Mouse (Mus musculus): ENCODE measurements around the gene Csf2rb2. TPM values are rescaled to one million over a fixed set of nuclear protein-coding genes. Genes with fewer than 3 reads are reported as not detected.
"Not testable (repeated sequence)": the region's sequence is repeated elsewhere in the genome, so short reads cannot be mapped to it uniquely, and the experiment has no call there.

Gene Csf2rb2
- polyA plus RNA-seq, 1 experiment from 2014 or later, result 1.5 TPM

DNA sequence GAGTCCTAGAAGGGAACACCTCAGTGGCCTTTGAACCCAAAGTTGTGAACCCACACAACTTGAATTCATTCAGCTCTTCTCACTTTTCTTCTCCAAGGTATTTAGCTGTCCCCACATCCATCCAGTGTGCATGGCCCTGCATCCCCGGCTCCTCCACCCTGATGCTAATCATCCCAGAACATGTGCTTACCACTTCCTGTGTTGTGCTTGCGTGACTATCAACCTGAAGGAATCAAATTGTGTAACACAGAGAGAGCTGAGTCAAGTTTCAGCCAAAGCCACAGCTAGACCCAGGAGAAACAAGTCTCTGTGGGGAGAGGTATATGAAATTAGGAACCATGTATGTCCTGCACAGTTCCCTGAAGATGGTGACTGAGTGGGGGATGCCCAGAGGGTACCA lies 27.2 kb downstream of the Csf2rb2 start:
- no peak for ATAC-seq (ENCODE audit: insufficient number of reproducible peaks, low FRiP score, low TSS enrichment, low read depth)
- Histone ChIP-seq H3K27ac (replicated peaks) (no peak overlapping the region), H3K27me3 (no peaks in the 10 kb centered on the region), H3K9me3 (replicated peaks) (no peaks in the 10 kb centered on the region), H3K36me3 (no peaks in the 10 kb centered on the region), H3K4me2 (replicated peaks) (no peak overlapping the region), H3K4me3 (replicated peaks) (no peak overlapping the region), H3K9ac (no peak overlapping the region), H3K4me1 (0 out of 2 replicates have a peak, but pooled peaks cover 4% of the 10 kb centered on the region)
- 66% methylated on average over 2 of the region's 2 CpGs for WGBS

DNA sequence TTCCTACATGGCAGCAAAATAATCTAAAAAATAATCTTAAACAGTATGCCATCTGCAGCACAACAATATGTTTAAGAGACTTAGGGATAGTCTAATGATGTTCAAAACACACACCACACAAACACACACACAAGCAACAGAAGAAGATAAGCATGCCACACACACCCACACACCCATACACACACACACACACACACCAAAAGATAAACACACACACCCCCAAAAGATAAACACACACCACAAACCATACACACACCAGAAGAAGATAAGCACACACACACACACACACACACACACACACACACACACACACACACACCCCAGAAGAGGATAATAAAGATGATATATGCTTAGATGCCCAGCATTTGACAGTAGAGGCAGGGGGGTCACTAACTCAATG lies 34.3 kb downstream of the Csf2rb2 start:
- H3K4me1 ChIP-seq, result 0 out of 2 replicates have a peak, but pooled peaks cover 3% of the 10 kb centered on the region
- H3K4me3 ChIP-seq (replicated peaks), result no peak overlapping the region
- no peak overlapping the region for H3K27ac ChIP-seq (replicated peaks)
- H3K27me3 ChIP-seq, result no peaks in the 10 kb centered on the region
- ATAC-seq (ENCODE audit: insufficient number of reproducible peaks, low FRiP score, low TSS enrichment, low read depth), result no peak
- no peaks in the 10 kb centered on the region for H3K36me3 ChIP-seq
- no peak overlapping the region for H3K9ac ChIP-seq
- no peaks in the 10 kb centered on the region for H3K9me3 ChIP-seq (replicated peaks)
- H3K4me2 ChIP-seq (replicated peaks), result no peak overlapping the region

DNA sequence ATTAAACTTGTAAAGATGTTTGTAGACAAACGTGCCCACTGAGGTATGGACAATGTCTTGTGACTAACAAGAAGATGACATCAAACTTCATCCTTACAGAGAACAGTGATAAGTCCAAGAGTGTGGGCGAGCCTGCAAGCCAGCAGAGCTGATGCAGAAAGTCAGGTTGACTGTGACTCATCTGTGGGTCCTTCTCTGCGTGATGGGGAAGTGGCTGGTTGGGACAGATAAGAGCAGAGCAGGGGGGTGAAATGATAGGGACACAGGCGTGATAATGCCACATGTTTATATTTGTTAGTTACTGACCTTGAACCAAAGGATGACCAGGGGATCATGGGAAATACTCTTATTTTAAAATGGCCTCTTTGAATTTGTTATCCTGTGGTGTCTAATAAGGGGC lies 37.7 kb downstream of the Csf2rb2 start:
- no peak overlapping the region for H3K9ac ChIP-seq
- H3K4me2 ChIP-seq (replicated peaks), result no peak overlapping the region
- no peak for ATAC-seq (ENCODE audit: insufficient number of reproducible peaks, low FRiP score, low TSS enrichment, low read depth)
- no peaks in the 10 kb centered on the region for H3K27me3 ChIP-seq
- WGBS, result 71% methylated on average over 4 of the region's 4 CpGs
- no peak overlapping the region for H3K27ac ChIP-seq (replicated peaks)
- H3K36me3 ChIP-seq, result no peaks in the 10 kb centered on the region
- no peak overlapping the region for H3K4me3 ChIP-seq (replicated peaks)
- H3K4me1 ChIP-seq, result no peaks in the 10 kb centered on the region
- H3K9me3 ChIP-seq (replicated peaks), result no peaks in the 10 kb centered on the region

DNA sequence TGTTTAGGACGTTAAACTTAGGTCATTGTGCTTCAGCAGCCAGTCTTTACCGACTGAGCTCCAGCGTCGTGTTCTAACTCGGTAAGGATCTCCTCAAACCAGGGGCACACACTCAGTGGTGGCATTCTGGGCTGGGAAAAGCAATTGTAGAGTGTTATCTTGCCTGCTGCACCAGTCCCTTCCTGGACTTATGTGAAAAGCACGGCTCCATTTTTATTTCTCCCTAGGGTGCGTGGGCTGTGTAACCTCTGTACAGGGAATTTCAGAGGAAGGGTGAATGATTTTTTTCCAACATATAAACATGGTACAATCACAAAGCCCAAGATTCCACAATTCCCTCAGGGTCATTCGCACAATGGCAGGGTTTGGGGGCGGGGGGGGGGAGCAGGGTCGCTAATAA lies 38.1 kb downstream of the Csf2rb2 start:
- H3K4me3 ChIP-seq (replicated peaks), result no peak overlapping the region
- H3K36me3 ChIP-seq, result no peaks in the 10 kb centered on the region
- H3K9me3 ChIP-seq (replicated peaks), result no peaks in the 10 kb centered on the region
- 80% methylated on average over 10 of the region's 10 CpGs for WGBS
- no peak overlapping the region for H3K4me2 ChIP-seq (replicated peaks)
- H3K4me1 ChIP-seq, result no peaks in the 10 kb centered on the region
- no peak overlapping the region for H3K9ac ChIP-seq
- no peak for ATAC-seq (ENCODE audit: insufficient number of reproducible peaks, low FRiP score, low TSS enrichment, low read depth)
- H3K27ac ChIP-seq (replicated peaks), result no peak overlapping the region
- H3K27me3 ChIP-seq, result no peaks in the 10 kb centered on the region

DNA sequence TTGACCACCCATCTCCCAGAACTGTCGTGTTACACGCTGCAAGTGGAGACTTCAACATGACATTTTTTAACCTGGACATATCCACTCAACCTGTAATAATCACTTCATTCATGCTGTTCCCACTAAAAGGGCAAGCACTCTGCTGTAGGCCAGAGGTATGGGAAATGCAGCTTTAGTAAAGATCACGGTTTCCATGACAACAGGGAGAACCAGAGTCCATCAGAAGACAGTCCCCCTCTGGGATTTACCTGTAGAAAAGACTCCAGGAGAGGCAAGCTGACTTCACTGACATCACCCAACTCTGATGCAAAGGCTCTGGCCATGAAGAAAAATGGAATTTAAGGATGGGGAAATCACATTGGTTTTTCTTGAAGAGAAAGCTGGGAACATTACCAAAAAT lies 42.2 kb downstream of the Csf2rb2 start:
- no peaks in the 10 kb centered on the region for H3K4me1 ChIP-seq
- H3K9ac ChIP-seq, result no peak overlapping the region
- ATAC-seq (ENCODE audit: insufficient number of reproducible peaks, low FRiP score, low TSS enrichment, low read depth), result no peak
- no peaks in the 10 kb centered on the region for H3K27me3 ChIP-seq
- H3K4me2 ChIP-seq (replicated peaks), result no peak overlapping the region
- 63% methylated on average over 3 of the region's 3 CpGs for WGBS
- H3K27ac ChIP-seq (replicated peaks), result no peak overlapping the region
- H3K36me3 ChIP-seq, result no peaks in the 10 kb centered on the region
- no peak overlapping the region for H3K4me3 ChIP-seq (replicated peaks)
- no peaks in the 10 kb centered on the region for H3K9me3 ChIP-seq (replicated peaks)

DNA sequence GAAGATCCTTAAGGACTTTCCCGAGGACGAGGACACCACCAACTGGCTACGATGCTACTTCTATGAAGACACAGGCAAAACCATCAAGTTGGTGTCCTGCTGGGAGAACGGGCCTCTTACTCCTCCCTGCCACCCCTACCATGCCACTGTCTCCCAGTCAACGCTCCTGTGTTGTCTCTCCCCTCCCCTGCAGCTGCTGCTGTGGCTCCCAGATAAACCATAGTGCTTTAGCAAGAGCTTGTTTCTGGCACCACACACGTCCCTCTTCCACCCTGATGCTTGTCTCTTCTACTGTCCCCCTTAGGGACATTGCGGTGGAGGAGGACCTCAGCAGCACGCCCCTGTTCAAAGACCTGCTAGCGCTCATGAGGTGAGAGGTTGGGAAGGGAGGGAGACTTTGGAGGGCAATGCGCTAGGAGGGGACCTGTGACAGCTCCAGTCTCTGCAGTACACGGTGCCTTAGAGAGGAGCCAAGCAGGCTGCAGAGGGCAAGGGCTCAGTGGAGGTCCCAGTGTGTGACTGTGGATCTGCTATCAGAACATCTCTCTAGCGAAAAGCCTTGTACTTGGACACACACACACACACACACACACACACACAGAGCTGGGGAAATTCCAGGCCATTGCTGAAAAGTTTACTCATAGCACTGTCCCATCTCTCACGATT lies 44.7 kb downstream of the Csf2rb2 start:
- no peaks in the 10 kb centered on the region for H3K9me3 ChIP-seq (replicated peaks)
- H3K27ac ChIP-seq (replicated peaks), result no peak overlapping the region
- no peak overlapping the region for H3K4me3 ChIP-seq (replicated peaks)
- no peaks in the 10 kb centered on the region for H3K4me1 ChIP-seq
- no peaks in the 10 kb centered on the region for H3K27me3 ChIP-seq
- H3K4me2 ChIP-seq (replicated peaks), result no peak overlapping the region
- H3K9ac ChIP-seq, result no peak overlapping the region
- H3K36me3 ChIP-seq, result no peaks in the 10 kb centered on the region
- WGBS, result 70% methylated on average over 13 of the region's 13 CpGs
- no peak for ATAC-seq (ENCODE audit: insufficient number of reproducible peaks, low FRiP score, low TSS enrichment, low read depth)

DNA sequence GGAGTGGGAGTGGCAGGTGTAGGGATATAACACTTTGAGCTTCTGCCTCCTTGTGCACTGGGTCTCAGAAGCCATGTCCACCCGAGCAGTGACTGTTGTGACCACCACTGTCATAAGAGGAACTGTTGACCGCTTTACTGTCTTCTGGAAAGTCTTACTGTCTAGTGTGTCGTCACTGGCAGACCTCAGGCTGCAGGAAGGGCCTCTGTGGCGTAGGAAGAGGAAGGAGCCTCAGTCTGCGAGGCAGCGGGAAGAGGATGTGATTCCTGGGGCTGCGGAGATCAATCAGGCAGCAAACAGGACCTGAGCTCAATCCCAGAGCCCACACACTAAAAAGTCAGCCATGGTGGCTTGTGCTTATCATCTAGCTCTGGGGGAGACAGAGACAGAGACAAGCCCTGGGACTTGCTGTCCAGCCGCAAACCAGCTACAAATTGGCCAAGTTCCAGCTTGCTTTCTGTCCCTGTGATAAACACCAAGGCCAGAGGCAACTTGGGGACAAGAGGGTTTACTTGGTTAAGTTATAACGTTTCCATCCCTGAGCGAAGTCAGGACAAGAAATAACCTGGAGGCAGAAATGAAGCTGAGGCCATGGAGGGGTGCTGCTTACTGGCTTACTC lies 47.2 kb downstream of the Csf2rb2 start:
- peak overlapping the region; percentile 44; the same call in 1 of the 2 replicates for H3K27ac ChIP-seq (replicated peaks)
- no peaks in the 10 kb centered on the region for H3K36me3 ChIP-seq
- 71% methylated on average over 10 of the region's 10 CpGs for WGBS
- H3K9ac ChIP-seq, result no peak overlapping the region
- no peaks in the 10 kb centered on the region for H3K4me1 ChIP-seq
- ATAC-seq (ENCODE audit: insufficient number of reproducible peaks, low FRiP score, low TSS enrichment, low read depth), result no peak
- no peak overlapping the region for H3K4me3 ChIP-seq (replicated peaks)
- no peaks in the 10 kb centered on the region for H3K9me3 ChIP-seq (replicated peaks)
- H3K4me2 ChIP-seq (replicated peaks), result no peak overlapping the region
- H3K27me3 ChIP-seq, result peaks cover 21% of the 10 kb centered on the region

DNA sequence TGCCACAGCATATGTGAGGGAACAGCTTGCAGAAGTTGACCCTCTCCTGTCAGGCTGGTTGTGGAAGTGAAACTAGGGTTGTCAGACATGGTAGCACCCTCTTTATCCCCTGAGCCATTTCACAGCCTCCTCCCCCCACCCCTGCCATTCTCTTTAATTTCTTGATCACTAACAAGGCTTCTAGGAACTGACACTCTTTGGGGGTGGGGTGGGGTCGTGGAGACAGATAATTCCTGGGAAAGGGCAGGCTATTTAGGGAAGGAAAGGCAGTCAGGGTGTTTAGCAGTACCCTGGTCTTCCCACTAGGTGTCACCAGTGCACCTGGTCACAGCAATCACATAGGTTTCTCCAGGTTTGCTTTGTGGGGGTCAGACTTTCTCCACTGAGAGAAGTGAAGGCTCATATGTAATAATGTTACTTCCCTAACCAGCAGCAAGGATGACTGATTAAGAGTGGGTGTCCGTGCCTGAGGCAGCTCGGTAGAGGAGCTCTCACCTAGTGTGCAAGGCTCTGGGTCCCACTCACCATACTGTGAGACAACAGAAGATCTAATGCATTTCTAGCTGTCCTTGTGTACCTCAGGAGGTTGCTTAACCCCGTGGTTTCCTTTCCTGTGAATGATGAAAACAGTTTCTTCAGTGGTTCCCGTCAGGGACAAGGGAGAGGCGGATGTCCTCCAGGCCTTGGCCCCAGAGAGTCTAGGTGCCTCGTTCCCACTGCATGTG lies 48.0 kb downstream of the Csf2rb2 start:
- H3K9me3 ChIP-seq (replicated peaks), result no peaks in the 10 kb centered on the region
- 39% methylated on average over 7 of the region's 7 CpGs for WGBS
- no peaks in the 10 kb centered on the region for H3K4me1 ChIP-seq
- H3K27me3 ChIP-seq, result peaks cover 21% of the 10 kb centered on the region
- H3K27ac ChIP-seq (replicated peaks), result no peak overlapping the region
- no peaks in the 10 kb centered on the region for H3K36me3 ChIP-seq
- no peak overlapping the region for H3K9ac ChIP-seq
- no peak for ATAC-seq (ENCODE audit: insufficient number of reproducible peaks, low FRiP score, low TSS enrichment, low read depth)
- no peak overlapping the region for H3K4me2 ChIP-seq (replicated peaks)
- H3K4me3 ChIP-seq (replicated peaks), result no peak overlapping the region

DNA sequence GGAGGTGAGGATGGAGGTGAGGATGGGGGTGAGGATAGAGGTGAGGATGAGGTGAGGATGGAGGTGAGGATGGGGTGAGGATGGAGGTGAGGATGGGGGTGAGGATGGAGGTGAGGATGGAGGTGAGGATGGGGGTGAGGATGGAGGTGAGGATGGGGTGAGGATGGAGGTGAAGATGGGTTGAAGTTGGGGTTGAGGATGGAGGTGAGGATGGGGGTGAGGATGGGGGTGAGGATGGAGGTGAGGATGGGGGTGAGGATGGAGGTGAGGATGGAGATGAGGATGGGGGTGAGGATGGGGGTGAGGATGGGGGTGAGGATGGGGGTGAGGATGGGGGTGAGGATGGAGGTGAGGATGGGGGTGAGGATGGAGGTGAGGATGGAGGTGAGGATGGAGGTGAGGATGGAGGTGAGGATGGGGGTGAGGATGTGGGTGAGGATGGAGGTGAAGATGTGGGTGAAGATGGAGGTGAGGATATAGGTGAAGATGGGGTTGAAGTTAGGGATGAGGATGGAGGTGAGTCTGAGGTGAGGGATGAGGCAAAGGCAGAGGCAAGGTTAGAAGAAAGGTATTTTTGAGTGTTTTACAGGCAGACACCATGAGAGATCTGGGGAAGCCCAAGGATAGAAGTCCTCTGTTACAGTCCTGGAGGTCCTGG lies 48.8 kb downstream of the Csf2rb2 start:
- H3K36me3 ChIP-seq; H3K4me3 ChIP-seq (replicated peaks); H3K9ac ChIP-seq; ATAC-seq (ENCODE audit: insufficient number of reproducible peaks, low FRiP score, low TSS enrichment, low read depth); H3K27ac ChIP-seq (replicated peaks); H3K4me1 ChIP-seq; H3K9me3 ChIP-seq (replicated peaks); H3K4me2 ChIP-seq (replicated peaks): not testable (repeated sequence)
- H3K27me3 ChIP-seq, result peaks cover 21% of the 10 kb centered on the region

DNA sequence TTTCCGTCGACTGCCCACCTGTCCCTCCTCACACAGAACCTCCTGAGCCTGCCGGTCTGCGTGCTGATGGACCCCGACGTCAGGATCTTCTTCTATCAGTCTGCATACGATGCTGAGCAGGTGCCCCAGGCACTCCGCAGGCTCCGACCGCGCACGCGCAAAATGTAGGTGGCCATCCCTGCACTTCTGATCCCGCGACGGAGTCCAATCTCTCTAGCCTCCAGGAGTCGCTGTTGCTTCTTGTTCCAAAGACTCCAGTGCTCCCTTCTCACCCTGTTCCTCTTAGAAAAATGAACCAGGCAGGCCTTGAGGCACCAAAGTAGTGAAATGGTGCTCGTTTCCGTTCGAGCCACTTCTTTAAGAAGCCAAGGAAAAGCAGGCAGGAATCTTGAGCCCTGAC lies 50.8 kb downstream of the Csf2rb2 start:
- Histone ChIP-seq H3K9ac (no peak overlapping the region), H3K27ac (replicated peaks) (no peak overlapping the region), H3K9me3 (replicated peaks) (no peaks in the 10 kb centered on the region), H3K4me1 (no peaks in the 10 kb centered on the region), H3K4me3 (replicated peaks) (no peak overlapping the region), H3K4me2 (replicated peaks) (no peak overlapping the region), H3K36me3 (no peaks in the 10 kb centered on the region), H3K27me3 (peaks cover 21% of the 10 kb centered on the region)
- WGBS, result 20% methylated on average over 20 of the region's 20 CpGs
- no peak for ATAC-seq (ENCODE audit: insufficient number of reproducible peaks, low FRiP score, low TSS enrichment, low read depth)

DNA sequence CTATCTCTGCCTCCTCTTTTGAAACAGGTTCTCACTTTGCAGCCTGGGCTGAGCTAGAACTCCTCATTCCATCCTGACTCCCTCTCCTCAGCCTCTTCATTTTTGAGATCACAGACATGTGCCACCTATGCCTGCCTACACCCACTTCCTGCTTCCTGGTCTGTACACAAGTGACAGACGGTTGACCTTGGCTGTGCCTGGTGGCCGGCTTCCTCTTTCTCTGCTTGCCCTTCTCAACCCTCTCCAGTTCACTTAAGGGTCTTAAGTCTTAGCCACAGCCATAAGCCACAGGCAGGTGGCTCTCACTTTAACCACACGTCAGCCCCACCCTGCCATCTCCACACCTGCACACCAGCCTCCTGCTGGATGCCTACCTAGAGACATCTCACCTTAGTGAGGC lies 57.1 kb downstream of the Csf2rb2 start:
- no peak for ATAC-seq (ENCODE audit: insufficient number of reproducible peaks, low FRiP score, low TSS enrichment, low read depth)
- Histone ChIP-seq H3K9ac (no peak overlapping the region), H3K27me3 (no peaks in the 10 kb centered on the region), H3K4me2 (replicated peaks) (no peak overlapping the region), H3K4me3 (replicated peaks) (no peak overlapping the region), H3K27ac (replicated peaks) (no peak overlapping the region), H3K9me3 (replicated peaks) (no peaks in the 10 kb centered on the region), H3K4me1 (no peaks in the 10 kb centered on the region), H3K36me3 (no peaks in the 10 kb centered on the region)
- WGBS, result 63% methylated on average over 3 of the region's 3 CpGs
